Mouse (Mus musculus) inflammation-experienced regulatory T-cells, adult 6 months (primary cell): ENCODE results near the gene Sh3bp5. TPM values are rescaled to one million over a fixed set of nuclear protein-coding genes. Genes with fewer than 3 reads are reported as not detected.
A peak's percentile ranks its signal among the peaks of the same experiment; 100 is the strongest.

Source experiments
- ATAC-seq: one replicate; pipeline ENCODE4 v1.8.0; 2017
- polyA plus RNA-seq, 3 experiments: library from polyadenylated mRNA; unstranded; fragments of 100-300 nt; shearing (Covaris generic); gene quantifications; one replicate each; pipeline ENCODE4 v1.2.1; 2017

Gene Sh3bp5
- polyA plus RNA-seq, 3 experiments from 2014 or later = 5.4 to 11.5 (median 7.1) TPM

DNA sequence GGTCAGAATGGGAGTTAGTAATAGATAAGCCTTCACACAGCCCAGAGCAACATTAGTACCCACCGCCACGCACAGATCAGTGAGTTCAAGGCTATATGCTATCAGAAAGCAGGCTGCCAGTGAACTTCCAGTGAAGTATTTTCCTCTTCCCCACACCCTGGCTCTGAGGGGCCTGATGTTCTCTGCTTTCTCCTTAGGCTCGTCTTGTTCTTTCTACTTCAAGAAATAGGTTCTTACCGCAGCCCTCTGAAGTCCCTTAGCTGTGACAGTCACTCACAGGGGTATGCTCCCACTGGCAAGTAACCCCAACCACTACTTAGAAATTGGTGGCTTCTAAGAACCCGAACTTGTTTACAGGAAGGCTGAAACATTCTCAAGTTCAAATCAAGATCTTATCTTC lies 2.8 kb downstream of the Sh3bp5 start:
- ATAC-seq = no peak

- ATAC-seq = no peak
These were observed 3.5 kb downstream of the Sh3bp5 start for GRCm38 (mm10) chr14:31432424-31432823.

GRCm38 (mm10) chr14:31431789-31432330 lies 4.0 kb downstream of the Sh3bp5 start:
- ATAC-seq = no peak

DNA sequence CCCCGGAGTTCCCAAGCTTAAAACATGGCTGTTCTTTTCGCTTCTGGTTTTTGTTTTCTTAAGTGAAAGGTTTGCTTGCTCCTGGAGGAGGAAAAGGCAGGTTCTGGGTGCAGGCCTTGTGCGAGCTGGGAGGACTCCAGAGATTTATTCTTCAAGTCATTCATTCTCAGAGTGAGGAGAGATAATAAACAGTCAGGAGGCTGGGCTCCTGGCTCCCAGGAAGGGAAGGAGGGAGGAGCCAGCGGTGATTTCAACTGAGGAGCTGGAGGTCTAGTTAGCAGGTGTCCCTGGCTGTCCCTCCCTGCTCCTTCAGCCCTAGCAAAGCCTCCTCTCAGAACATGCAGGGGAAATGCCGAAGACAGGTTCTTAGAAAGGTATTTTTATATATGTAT lies 6.9 kb downstream of the Sh3bp5 start:
- no peak for ATAC-seq

DNA sequence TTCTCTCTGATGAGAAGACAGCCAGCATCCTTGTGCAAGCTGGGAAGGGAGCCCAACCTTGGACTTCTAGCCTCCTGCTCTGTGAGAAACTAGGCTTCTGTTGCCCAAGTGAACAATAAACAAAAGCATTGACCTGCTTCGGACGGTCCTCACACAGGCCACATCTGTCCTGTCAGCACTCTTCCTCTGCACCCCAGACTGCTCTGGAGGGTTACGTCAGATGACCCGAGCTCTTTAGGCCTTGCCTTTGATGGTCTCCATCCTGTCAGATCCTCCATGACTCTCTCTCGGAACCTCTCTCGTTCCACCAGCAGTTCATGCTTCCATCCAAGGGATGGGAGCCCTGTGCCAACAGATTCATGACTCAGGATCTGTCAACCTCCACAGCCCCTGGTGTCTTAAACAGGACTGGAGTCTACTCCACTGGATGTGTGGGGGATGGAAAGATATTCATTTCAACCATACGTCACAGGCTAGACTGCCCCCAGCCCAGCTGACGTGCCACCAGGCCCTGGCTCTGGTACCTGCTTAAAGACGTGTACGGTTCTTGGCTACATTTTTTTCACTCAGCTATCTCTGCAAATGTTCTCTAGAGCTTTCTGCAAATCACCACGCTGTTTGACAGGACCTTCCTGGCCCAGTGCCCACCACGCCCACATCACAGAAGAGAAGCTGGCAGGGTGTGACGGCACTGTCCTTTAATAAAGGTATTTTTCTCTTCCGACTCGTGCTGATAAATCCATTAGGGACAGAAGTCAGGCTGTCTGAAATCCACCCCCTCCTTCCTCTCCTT lies 7.5 kb downstream of the Sh3bp5 start:
- no peak for ATAC-seq

GRCm38 (mm10) chr14:31422961-31423791 lies 12.7 kb downstream of the Sh3bp5 start:
- ATAC-seq = no peak

- ATAC-seq = no peak
These were observed 13.5 kb downstream of the Sh3bp5 start for GRCm38 (mm10) chr14:31422395-31422794.

GRCm38 (mm10) chr14:31421509-31422295 lies 14.2 kb downstream of the Sh3bp5 start:
- ATAC-seq = no peak

DNA sequence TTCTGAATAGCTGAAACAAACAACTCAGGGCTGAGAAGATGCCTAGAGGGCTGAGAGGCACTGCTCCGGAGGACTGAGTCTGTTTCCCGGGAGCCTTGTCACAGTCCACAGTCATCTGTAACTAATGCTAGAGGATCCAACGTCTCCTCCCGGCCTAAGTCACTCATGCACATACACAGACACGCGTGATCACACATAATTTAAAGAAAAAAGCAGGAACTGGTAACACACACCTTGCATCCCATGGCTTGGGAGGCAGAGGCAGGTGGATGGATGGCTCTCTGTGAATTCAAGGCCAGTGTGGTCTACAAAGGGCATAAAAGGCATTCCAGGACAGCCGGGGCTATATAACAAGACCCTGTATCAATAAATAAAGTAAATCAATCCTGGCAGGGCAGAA lies 14.9 kb downstream of the Sh3bp5 start:
- no peak for ATAC-seq

GRCm38 (mm10) chr14:31420562-31420961 lies 15.3 kb downstream of the Sh3bp5 start:
- no peak for ATAC-seq

DNA sequence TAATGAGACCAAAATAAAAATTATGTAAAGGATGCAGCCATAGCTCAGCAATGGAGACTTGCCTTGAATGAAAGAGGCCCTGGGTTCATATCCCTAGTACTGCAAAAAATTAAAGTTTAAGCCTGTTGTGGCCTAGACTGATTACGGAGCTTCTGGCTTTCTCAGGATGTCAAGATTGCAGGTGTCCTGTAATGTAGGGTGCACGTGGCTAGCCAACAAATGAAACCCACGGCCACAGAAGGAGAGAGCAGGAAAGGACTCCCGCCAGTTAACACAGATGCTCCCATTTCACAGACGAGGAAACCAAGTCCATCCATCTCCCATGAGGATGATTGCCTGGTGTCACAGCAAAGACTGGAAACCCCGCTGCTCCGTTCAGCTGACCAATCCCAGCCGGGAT lies 15.7 kb downstream of the Sh3bp5 start:
- no peak for ATAC-seq

DNA sequence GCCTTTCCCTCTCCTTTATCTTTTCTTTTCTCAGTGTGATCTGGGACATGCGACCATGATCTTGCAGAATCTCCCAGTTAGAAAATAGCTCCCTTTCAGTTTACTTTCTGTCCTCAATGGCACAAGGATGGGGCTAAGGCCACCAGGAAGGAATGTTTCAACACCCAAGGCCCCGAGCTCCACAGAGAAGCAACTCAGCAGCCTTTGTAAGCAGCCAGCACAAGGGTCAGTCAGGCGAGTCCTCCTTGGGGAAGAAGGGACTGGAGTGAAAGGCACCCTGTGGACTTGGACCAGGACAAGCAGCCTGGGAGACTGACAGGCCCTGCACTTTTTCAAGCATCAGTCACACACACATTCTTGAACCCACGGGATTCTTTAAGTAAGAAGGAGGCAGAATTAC lies 16.6 kb downstream of the Sh3bp5 start:
- no peak for ATAC-seq

DNA sequence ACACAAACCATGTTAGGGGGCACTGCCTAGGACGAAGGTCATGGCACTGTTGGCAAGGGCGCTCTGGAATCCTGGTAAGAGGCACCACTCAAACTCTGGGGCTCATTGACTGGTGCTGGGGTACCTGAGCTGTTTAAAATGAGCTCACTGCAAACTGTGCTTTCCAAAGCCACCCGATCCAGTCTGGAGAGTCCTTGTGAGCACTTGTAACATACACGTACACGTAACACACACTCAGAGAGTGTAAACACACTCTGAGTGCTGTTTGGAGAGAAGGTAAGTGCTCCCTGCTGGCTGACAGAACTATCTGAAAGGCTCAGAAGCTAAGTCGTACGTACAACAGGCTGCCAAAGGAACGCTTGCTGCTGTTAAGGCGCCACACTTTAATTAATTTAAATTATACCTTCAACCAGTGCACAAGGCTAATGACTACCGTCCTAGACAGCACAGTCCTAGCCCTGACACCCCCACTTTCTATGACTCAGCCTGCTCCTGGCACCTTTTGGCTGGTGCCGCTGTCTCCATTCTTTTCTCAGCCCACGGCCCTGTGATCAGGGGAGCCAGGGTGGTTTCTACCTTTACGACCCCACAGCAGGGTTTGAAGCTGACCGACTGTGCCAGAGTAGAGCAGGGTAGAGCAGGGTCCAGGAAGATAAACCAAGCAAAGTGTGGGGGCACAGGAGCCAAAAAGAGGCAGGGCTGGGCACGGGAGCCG lies 18.9 kb downstream of the Sh3bp5 start:
- no peak for ATAC-seq

GRCm38 (mm10) chr14:31416411-31416810 lies 19.5 kb downstream of the Sh3bp5 start:
- ATAC-seq = no peak

DNA sequence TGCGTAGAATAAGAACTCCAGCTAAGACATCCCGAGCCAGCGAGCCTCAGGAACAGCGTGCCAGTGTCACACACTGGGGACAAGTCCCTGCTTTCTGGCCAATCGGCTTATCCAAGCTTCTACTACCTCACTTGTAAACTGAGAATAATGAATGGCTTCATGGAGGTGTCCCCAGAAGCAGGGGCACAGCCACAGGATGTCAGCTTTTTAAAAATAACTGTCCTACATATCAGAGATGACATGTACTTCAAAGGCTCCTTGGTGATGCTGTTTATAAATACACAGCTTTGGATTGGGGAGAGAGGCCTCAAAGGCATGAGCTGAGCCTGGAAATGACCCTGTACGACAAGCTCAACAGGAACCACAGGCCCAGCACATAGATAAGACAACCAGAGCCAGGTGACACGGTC lies 20.9 kb downstream of the Sh3bp5 start:
- peak; percentile 72 for ATAC-seq

GRCm38 (mm10) chr14:31414235-31414966 lies 21.5 kb downstream of the Sh3bp5 start:
- peak; percentile 64 for ATAC-seq

GRCm38 (mm10) chr14:31413475-31414086 lies 22.3 kb downstream of the Sh3bp5 start:
- no peak for ATAC-seq

DNA sequence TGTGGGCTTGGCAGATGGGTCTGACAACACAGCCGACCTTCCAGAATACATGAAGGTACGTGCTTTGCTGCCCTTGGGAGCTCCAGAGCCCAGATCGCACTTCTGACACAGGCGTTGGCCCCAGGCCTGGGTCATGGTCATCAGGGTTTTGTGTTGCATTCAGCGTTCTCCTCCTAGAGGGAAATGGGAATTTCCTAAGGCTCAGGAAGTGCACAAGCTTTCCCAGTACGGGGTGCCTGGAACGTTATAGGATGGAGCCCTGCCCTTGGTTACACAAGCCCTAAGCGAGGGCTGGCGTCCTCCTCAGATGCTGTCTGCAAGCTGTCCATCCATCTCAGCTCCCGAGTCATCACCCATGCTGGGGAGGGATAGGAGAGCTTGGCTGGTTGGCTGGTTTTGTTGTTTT lies 23.2 kb downstream of the Sh3bp5 start:
- ATAC-seq = no peak

DNA sequence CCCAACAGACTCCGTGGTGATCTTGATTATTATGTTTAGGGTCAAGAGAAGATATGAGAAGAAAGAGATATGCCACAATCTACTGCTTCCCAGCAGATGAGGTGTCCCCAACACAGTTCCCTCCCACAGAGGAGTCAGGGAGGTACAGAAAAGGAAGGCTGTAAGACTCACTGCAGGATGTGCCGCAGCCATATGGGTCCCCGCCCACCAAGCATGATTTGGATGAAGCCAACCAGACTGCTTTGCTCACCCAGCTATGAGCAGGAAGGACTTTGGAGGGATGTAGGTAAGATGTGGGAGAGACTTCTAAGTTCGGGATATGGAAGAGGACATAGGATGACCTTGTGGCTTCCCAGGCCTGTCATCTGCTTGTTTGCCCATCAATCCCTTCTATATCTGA lies 25.1 kb downstream of the Sh3bp5 start:
- ATAC-seq = no peak

DNA sequence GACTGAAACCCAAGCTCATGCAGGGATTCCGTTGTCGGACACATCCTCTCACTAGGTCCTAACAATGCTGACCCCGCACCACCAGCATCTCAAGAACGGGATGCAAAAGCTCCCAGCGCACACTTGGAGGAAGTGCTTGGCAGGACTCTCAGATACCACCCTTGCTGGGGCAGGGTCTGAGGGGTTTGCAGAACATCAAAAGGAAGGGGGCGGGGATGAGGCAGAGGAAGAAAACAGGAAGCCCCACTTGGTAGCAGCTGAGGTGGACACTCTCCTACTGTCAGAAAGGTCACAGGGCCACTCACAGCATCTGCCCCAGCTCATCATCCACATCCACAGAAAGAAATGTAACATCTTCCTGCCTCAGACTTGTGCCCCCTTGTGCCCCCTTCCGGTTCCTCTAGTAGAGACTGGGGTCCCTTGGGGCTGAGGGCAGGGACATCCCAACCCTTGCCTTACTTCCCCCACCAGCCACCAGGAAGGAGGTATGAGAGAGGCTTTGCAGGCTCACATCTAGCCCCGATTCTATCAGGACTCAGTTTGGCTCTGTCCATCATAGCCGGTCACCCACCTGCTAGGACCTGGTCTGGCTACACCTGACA lies 25.7 kb downstream of the Sh3bp5 start:
- no peak for ATAC-seq

DNA sequence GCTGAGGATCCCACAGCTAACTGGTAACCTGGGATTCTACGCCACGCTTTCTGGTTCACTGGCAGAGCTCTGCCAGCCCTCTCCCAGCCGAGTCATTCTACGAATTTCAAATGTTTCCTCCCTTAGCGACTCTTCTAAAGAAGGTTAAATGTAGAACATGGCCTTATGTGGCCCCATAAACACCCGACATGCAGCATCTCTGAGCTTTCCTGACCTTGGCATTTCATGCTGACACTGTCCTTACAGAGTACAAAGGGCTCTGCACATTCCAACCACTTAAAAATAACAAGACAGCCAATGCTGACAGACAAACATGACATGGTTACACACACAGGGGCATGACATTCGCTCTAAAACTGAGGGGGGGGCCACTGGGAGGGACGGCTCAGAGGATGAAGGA lies 27.2 kb downstream of the Sh3bp5 start:
- ATAC-seq = no peak
